Mouse (Mus musculus): ENCODE data around the gene Ace3. TPM values are rescaled to one million over a fixed set of nuclear protein-coding genes. Genes with fewer than 3 reads are reported as not detected.
A peak's percentile ranks its signal among the peaks of the same experiment; 100 is the strongest.

Ace3 gene
- polyA plus RNA-seq, 1 experiment from 2014 or later = not detected

DNA sequence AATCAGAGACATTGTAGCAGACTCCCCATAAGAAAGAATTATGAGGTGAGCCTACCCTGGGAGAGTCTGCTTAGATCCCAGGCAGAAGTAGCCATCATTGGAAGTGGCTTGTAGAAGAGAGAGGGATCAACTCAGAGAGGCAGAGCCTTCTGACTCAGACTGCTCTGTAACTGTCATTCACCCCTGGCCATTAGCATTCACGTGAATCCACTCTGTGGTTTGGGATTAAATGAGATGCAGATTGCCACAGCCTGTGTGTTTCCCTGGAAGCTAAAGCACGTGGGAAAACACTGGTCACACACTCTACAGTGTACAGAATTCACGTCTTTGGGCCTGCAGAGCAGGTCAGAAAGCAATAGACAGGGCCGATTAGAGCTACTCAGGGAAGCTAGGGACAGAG, 10.0 kb upstream of the Ace3 start:
- H3K9ac ChIP-seq (replicated peaks) = no peak overlapping the region
- no peak overlapping the region for H3K27ac ChIP-seq (replicated peaks)
- WGBS = 67% methylated on average over 4 of the region's 4 CpGs
- H3K27me3 ChIP-seq (replicated peaks) = no peaks in the 10 kb centered on the region
- no peak for ATAC-seq (ENCODE audit: low FRiP score)
- H3K36me3 ChIP-seq = no peaks in the 10 kb centered on the region
- H3K4me1 ChIP-seq = no peaks in the 10 kb centered on the region
- H3K4me2 ChIP-seq = no peak overlapping the region
- no peaks in the 10 kb centered on the region for H3K9me3 ChIP-seq (replicated peaks)
- H3K4me3 ChIP-seq (replicated peaks) = no peak overlapping the region

DNA sequence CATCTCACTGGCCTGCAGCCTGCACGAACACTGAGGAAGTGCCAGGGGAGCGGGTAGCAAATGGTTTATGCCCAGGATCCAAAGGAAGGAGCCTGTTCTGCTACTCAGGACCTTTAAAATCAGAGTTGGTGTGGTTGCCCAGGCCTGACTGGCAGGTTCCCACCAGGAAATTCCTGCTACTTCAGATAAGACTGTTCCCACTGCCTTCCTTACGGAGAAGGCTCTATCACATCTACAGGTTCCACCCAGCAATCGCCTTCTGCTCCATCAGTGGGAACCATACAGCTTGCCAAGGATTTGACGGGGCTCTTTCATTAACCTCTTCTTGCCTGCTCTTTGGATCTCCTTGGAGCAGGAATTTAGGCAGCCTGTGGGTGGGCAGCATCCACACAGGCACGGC, 7.0 kb upstream of the Ace3 start:
- no peak overlapping the region for H3K4me2 ChIP-seq
- WGBS = 77% methylated on average over 6 of the region's 6 CpGs
- H3K36me3 ChIP-seq = no peaks in the 10 kb centered on the region
- H3K27ac ChIP-seq (replicated peaks) = no peak overlapping the region
- no peak for ATAC-seq (ENCODE audit: low FRiP score)
- no peaks in the 10 kb centered on the region for H3K4me1 ChIP-seq
- H3K4me3 ChIP-seq (replicated peaks) = no peak overlapping the region
- no peaks in the 10 kb centered on the region for H3K27me3 ChIP-seq (replicated peaks)
- no peaks in the 10 kb centered on the region for H3K9me3 ChIP-seq (replicated peaks)
- no peak overlapping the region for H3K9ac ChIP-seq (replicated peaks)

DNA sequence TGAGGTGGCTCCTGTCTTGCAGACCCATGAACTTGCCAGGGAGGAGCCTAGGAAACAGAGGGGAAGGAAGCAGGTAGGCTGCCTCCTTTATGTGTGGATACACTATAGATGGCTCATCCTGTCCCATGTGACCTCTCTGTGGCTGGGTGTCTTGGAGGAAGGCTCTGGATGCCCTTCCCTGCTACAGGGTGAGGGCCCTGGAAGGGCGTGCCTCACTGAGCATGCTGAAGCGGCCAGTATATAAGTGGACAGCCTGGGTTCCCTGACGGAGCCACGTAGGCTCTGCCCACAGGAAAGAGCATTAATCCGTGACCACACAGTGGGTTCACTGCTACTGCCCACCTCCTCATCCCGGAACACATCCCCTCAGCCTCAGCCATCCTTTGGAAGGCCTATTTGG, 5.0 kb upstream of the Ace3 start:
- ATAC-seq (ENCODE audit: low FRiP score) = no peak
- no peak overlapping the region for H3K9ac ChIP-seq (replicated peaks)

DNA sequence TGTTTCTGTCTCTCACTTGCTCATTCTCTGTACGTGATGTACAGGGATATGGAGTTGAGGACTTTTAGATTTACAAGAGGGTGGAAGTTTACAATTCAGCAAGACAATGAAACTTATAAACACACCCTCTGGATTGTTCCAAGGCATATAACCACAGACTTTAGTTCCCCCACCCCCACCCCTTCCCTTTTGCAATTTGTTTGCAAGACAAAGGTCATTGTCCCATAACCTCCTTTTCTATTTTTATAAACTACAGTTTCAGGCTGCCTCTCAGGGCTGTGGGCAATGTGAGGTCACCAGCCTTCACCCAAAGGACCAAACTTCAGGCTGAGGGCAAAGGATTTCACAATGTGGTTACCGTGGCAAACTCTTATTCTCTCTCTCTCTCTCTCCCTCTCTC, 4.2 kb upstream of the Ace3 start:
- no peaks in the 10 kb centered on the region for H3K4me1 ChIP-seq
- 64% methylated on average over 2 of the region's 2 CpGs for WGBS
- no peak overlapping the region for H3K4me2 ChIP-seq
- no peak overlapping the region for H3K9ac ChIP-seq (replicated peaks)
- no peak overlapping the region for H3K27ac ChIP-seq (replicated peaks)
- no peaks in the 10 kb centered on the region for H3K9me3 ChIP-seq (replicated peaks)
- H3K27me3 ChIP-seq (replicated peaks) = no peaks in the 10 kb centered on the region
- no peak overlapping the region for H3K4me3 ChIP-seq (replicated peaks)
- no peaks in the 10 kb centered on the region for H3K36me3 ChIP-seq
- no peak for ATAC-seq (ENCODE audit: low FRiP score)

More for the DNA sequence above, 5.0 kb upstream of the Ace3 start:
- no peaks in the 10 kb centered on the region for H3K36me3 ChIP-seq
- no peaks in the 10 kb centered on the region for H3K4me1 ChIP-seq
- H3K27me3 ChIP-seq (replicated peaks) = no peaks in the 10 kb centered on the region
- H3K27ac ChIP-seq (replicated peaks) = no peak overlapping the region
- no peaks in the 10 kb centered on the region for H3K9me3 ChIP-seq (replicated peaks)
- no peak overlapping the region for H3K4me3 ChIP-seq (replicated peaks)
- WGBS = 74% methylated on average over 6 of the region's 6 CpGs
- no peak overlapping the region for H3K4me2 ChIP-seq

DNA sequence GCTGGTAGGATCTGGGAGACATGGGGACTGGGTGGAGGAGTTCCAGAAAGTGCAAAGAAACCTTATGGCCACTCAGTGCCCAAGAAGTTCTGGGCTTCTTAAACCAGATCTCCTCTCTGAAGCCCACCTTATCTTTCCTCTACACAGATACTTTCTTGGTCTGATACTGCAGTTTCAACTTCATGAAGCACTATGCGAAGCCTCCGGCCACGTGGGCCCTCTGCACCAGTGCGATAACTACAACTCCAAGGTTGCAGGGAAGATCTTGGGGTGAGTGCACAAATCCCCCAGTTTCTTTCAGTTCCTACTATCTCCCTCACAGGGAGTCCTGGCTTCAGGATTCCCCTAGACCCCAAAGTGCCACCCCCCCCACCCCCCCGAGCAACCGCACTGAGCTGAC, 5.6 kb downstream of the Ace3 start:
- Histone ChIP-seq H3K4me1 (no peaks in the 10 kb centered on the region), H3K9me3 (replicated peaks) (no peaks in the 10 kb centered on the region), H3K27ac (replicated peaks) (no peak overlapping the region), H3K4me2 (no peak overlapping the region), H3K27me3 (replicated peaks) (no peaks in the 10 kb centered on the region), H3K36me3 (no peaks in the 10 kb centered on the region), H3K4me3 (replicated peaks) (no peak overlapping the region), H3K9ac (replicated peaks) (no peak overlapping the region)
- 94% methylated on average over 6 of the region's 6 CpGs for WGBS
- ATAC-seq (ENCODE audit: low FRiP score) = no peak

DNA sequence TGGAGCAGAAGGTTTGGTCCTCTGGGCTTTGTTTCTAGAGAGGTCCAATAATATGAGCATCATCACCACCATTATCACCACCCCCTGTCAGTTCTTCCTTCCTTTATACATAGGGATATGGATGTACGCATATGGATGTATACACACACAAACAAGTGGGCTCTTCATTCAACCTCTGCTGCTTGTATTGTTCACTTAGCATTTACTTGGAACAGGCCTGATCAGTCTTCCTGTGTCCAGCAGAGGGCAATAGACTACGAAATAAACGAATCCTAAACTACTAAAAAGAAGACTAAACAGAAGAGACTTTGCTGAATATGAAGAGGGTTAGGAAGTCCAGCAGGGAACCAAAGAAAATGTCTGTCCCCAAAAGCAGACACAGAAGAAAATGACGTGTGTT, 7.2 kb downstream of the Ace3 start:
- 41% methylated on average over 4 of the region's 4 CpGs for WGBS
- H3K4me3 ChIP-seq (replicated peaks) = no peak overlapping the region

DNA sequence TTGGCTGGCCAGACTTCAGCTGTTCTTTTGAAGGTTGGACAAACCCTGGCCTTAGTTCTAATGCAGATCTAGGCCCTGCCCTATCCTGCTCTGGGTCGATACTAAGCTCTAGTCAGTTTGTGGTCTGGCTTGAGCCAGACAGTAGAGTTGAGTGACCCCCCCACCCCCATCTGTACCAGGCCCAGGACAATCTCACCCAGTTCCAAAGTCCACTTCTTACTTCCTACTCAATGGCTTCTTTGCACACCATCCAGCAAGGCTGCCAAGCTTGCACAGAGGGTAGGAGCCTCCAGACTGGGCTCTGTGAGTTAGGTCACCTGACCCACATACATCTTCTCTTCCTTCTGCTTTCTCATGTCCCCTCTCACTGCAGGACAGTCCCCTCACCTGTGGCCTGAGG, 10.1 kb downstream of the Ace3 start:
- Histone ChIP-seq H3K36me3 (no peaks in the 10 kb centered on the region), H3K9ac (replicated peaks) (no peak overlapping the region), H3K27ac (replicated peaks) (no peak overlapping the region), H3K9me3 (replicated peaks) (no peaks in the 10 kb centered on the region), H3K4me1 (peaks cover 10% of the 10 kb centered on the region), H3K4me2 (no peak overlapping the region), H3K4me3 (replicated peaks) (no peak overlapping the region), H3K27me3 (replicated peaks) (peaks cover 13% of the 10 kb centered on the region; the same call in 1 of the 2 replicates)
- no peak for ATAC-seq (ENCODE audit: low FRiP score)
- WGBS = 84% methylated on average over 1 of the region's 1 CpGs

More for the DNA sequence above, 7.2 kb downstream of the Ace3 start:
- Histone ChIP-seq H3K36me3 (no peaks in the 10 kb centered on the region), H3K4me1 (peaks cover 5% of the 10 kb centered on the region), H3K27ac (replicated peaks) (no peak overlapping the region), H3K9me3 (replicated peaks) (no peaks in the 10 kb centered on the region), H3K4me2 (no peak overlapping the region), H3K27me3 (replicated peaks) (no peaks in the 10 kb centered on the region), H3K9ac (replicated peaks) (no peak overlapping the region)
- no peak for ATAC-seq (ENCODE audit: low FRiP score)

DNA sequence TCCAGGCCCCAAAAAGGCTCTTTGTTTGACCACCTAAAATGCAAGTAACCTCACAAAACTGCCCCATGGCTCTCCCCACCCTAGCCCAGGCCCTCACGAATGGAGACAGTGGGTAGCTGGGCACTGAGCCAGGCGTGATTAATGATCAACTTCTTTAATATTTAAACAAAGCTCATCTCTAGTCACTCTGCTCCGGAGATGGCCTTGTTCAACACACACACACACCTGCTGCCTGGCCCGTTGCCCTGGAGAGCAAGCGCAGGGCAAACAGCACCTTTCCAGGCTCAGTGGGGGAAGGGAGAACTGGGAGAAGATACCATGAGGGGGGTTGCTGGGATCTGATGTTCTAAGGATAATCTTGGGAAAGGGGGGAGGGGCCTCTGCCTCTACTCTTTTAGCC, 11.5 kb downstream of the Ace3 start:
- H3K27ac ChIP-seq (replicated peaks) = no peak overlapping the region
- H3K4me2 ChIP-seq = no peak overlapping the region
- no peak for ATAC-seq (ENCODE audit: low FRiP score)
- H3K27me3 ChIP-seq (replicated peaks) = peaks cover 24% of the 10 kb centered on the region; the same call in 1 of the 2 replicates
- H3K9me3 ChIP-seq (replicated peaks) = no peaks in the 10 kb centered on the region
- peaks cover 10% of the 10 kb centered on the region for H3K4me1 ChIP-seq
- H3K36me3 ChIP-seq = no peaks in the 10 kb centered on the region
- 21% methylated on average over 5 of the region's 5 CpGs for WGBS
- H3K9ac ChIP-seq (replicated peaks) = no peak overlapping the region
- no peak overlapping the region for H3K4me3 ChIP-seq (replicated peaks)

DNA sequence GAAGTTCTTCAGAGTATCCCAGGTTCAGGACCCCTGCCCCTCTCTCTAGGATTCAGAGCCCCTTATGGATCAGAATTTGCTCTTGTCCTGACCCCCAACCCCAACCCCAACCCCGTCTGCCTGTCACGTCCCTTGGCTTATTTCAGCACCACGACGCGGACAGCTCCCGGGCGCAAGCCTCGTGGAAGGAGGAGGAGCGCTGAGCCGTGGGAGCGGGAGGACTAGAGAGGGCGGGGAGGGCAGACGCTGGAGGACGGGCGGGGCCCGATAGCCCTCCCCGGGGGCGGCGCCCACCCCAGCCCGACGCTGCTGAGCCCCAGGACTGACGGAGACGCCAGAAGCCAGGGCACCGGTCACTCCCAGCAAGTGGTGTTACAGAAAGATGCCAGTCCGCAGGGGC, 13.3 kb downstream of the Ace3 start, which contains the start of gene Kcnh6:
Gene Kcnh6, plus strand, starts transcription at position 304 of the 400 bp plus-strand sequence.
- Histone ChIP-seq H3K4me1 (peaks cover 12% of the 10 kb centered on the region), H3K9me3 (replicated peaks) (no peaks in the 10 kb centered on the region), H3K27ac (replicated peaks) (no peak within 1 kb of the TSS), H3K36me3 (no peaks in the 10 kb centered on the region), H3K27me3 (replicated peaks) (peaks cover 25% of the 10 kb centered on the region; the same call in 1 of the 2 replicates), H3K9ac (replicated peaks) (no peak within 1 kb of the TSS), H3K4me2 (peak within 1 kb of the TSS; percentile 58), H3K4me3 (replicated peaks) (peak within 1 kb of the TSS; percentile 14; the same call in 1 of the 2 replicates)
- ATAC-seq (ENCODE audit: low FRiP score) = no peak
- under 1% methylated on average over 25 of the region's 25 CpGs for WGBS

DNA sequence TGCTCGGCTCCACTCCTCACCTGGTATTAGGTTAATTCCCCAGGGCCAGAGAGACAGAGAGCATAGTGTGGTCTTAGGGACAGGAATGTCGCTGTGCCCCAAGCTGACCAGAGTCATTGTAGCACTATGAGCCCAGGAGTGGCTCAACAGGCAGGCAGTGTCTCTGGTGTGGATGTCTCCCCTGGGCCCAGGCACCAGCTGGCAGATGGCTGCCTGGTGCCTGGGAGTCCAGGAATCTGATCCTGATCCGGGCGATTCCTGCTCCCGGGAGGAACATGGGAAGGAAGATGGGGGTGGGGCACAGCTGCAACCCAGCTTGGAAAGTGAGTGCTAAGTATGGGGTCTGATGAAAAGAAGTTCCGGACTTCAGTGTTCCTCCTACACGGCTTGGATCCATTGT, 18.2 kb downstream of the Ace3 start:
- Histone ChIP-seq H3K9me3 (replicated peaks) (no peaks in the 10 kb centered on the region), H3K27ac (replicated peaks) (no peak overlapping the region), H3K36me3 (no peaks in the 10 kb centered on the region), H3K4me1 (peaks cover 15% of the 10 kb centered on the region), H3K4me2 (no peak overlapping the region), H3K9ac (replicated peaks) (no peak overlapping the region), H3K4me3 (replicated peaks) (no peak overlapping the region), H3K27me3 (replicated peaks) (peaks cover 25% of the 10 kb centered on the region)
- no peak for ATAC-seq (ENCODE audit: low FRiP score)
- 47% methylated on average over 7 of the region's 7 CpGs for WGBS

DNA sequence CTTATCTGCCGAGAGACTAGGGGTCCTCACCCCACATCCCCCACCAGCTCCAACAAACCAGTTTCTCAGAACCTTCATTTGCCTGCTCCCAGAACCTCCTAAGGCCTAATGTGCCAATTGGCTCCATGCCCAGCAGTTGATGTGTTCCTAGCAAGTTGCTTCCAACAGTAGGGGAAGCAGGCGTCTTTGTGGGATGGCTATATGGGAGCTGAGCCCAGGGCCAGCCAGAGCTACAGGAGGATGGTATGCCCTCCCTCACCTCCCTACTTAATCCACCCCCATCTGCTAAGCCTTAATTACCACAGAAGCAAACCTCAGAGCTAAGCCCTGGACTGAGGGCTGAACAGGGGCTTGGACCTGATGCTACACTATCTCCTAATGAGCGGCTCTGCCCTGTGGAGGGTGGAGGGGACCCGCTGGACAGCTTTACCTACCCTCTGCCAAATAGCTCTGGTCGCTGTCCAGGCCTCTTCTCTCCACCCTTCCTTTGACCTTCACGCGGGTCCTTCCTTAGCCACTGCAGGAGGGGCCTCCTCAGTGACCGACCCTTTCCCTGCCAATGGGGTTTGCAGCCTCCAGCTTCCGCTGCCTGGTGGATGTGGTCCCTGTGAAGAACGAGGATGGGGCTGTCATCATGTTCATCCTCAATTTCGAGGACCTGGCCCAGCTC, 19.2 kb downstream of the Ace3 start:
- WGBS = 65% methylated on average over 11 of the region's 11 CpGs

DNA sequence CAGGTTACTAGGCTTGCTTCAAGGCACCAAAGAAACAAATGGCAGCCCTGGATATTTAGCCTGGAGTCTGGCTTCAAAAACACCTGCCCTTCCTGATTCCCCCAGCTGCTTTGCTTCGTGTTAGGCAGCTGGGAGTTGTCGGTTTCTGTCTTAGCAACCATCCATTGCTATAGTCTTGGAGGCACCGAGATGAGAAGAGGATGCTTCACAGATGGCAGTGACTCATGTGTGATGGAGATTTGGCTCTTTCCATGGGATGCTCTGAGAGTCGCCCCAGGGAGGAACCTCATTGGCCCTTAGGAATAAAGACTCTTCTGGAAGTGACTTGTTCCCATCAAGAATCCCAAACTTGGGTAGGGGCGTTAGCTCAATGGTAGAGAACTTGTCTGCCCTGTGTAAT, 22.0 kb downstream of the Ace3 start:
- H3K36me3 ChIP-seq = no peaks in the 10 kb centered on the region
- H3K9me3 ChIP-seq (replicated peaks) = no peaks in the 10 kb centered on the region
- H3K4me2 ChIP-seq = no peak overlapping the region
- 88% methylated on average over 5 of the region's 5 CpGs for WGBS
- H3K4me1 ChIP-seq = peaks cover 31% of the 10 kb centered on the region
- no peaks in the 10 kb centered on the region; the same call in 1 of the 2 replicates for H3K27me3 ChIP-seq (replicated peaks)
- H3K27ac ChIP-seq (replicated peaks) = no peak overlapping the region
- no peak for ATAC-seq (ENCODE audit: low FRiP score)
- no peak overlapping the region for H3K4me3 ChIP-seq (replicated peaks)
- no peak overlapping the region for H3K9ac ChIP-seq (replicated peaks)

More for the DNA sequence above, 19.2 kb downstream of the Ace3 start:
- Histone ChIP-seq H3K4me2 (no peak overlapping the region), H3K27ac (replicated peaks) (no peak overlapping the region), H3K9me3 (replicated peaks) (no peaks in the 10 kb centered on the region), H3K27me3 (replicated peaks) (peaks cover 18% of the 10 kb centered on the region), H3K9ac (replicated peaks) (no peak overlapping the region), H3K4me1 (peaks cover 11% of the 10 kb centered on the region), H3K36me3 (no peaks in the 10 kb centered on the region), H3K4me3 (replicated peaks) (no peak overlapping the region)
- ATAC-seq (ENCODE audit: low FRiP score) = 0 out of 2 replicates have a peak, but pooled peaks have one; percentile 30
